Mouse (Mus musculus) cerebellum, adult 9-11 months (tissue): Measurements from ENCODE around the gene Elp1.

Source experiments
- DNase-seq: peaks from one replicate; pipeline ENCODE4 v3.0.0; 2022

Gene Elp1

DNA sequence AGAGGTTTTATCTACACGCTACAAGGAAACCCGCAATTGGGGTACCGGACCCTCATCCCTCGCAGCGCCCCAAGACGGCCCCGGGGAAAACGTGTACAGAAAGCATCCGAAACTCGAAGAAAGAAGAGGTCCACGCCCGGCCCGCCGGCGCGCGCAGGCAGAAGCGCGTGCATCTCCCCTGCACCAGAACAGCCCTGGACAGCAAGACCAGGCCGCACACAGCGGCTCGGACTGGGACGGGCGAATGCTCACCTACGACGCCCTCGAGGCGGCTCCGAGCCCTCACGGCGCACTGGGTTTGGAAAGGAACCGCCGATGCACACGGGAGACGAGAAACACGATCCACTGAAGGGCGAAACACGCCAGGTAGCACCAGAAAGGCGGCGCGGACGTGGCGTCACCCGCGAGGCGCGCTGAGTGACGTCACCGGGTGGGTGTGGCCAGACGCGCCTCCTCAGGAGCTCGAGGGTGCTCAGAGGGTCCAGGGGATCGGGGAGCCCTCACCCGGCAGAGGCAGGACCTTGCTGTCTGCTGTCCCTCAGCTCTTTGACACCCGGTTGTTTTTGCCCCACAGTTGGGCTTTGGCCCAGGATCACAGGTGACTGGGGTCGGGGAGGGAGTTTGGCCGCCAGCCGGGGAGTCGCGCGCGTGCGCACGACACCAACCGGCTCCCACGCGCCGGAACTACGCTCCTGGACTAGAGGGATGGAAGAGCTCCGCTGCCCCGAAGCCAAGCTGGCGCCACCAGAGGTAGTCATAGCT lies at the start of gene Elp1, which contains the start of gene Fam206a:
TSS of gene Elp1 (minus strand) at position 425 of the 762 bp plus-strand sequence.
TSS of gene Fam206a (plus strand) at position 439 of the 762 bp plus-strand sequence.
- DNase-seq: peak; percentile 94

DNA sequence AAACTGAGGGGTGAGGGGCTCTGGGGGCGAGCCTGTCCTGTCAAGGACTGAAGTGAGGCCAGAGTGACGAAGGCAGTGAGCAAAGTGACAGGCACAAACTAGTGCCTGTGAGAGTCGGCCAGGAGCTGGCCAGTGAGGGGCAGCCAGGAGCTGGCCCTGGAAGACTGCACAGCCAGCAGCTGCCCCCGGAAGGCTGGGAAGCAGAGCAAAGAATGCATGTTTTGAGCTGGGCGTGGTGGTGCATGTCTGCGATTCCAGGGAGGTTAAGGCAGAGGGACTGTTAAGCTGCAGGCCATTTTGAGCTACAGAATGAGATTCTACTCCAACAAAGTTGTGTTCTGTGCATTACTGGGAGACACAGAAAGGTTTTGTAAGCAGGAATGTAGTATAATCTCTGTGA lies 48.6 kb upstream of the Elp1 start:
- DNase-seq: no peak

DNA sequence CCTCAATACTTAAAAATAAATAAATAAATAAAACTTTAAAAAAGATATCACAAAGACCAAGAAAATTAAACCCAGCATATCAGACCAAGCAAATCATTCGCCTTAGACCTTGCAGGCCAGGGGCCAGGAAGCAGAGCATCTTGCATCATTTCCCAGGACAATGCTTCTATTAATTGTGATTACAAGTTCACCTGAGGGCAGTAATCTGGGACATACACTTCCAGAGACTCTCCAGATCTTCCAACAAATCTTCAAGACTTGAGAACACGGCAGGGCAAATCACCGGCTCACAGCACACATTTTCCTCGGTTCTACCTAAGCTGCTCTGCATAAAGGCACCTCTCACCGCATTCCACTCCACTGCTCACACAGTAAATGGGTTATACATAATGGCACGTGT lies 45.9 kb upstream of the Elp1 start:
- DNase-seq: no peak

DNA sequence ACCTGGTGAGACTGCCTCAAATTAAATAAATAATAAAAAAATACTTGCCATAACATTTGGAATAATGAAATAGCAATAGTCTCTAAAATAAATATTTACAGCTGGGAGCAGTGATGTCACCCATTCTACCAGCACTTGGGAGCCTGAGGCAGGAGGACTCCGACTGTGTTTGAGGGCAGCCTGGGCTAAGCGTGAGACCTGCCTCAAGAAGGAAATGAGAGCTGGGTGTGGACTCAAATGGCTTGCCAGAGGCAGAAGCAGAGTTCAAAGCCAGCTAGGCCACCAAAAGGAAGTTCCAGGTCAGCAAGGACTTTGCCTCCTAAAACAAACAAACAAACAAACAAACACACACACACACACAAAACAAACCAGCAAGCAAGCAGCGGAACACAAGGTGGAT lies 45.3 kb upstream of the Elp1 start:
- DNase-seq: no peak

DNA sequence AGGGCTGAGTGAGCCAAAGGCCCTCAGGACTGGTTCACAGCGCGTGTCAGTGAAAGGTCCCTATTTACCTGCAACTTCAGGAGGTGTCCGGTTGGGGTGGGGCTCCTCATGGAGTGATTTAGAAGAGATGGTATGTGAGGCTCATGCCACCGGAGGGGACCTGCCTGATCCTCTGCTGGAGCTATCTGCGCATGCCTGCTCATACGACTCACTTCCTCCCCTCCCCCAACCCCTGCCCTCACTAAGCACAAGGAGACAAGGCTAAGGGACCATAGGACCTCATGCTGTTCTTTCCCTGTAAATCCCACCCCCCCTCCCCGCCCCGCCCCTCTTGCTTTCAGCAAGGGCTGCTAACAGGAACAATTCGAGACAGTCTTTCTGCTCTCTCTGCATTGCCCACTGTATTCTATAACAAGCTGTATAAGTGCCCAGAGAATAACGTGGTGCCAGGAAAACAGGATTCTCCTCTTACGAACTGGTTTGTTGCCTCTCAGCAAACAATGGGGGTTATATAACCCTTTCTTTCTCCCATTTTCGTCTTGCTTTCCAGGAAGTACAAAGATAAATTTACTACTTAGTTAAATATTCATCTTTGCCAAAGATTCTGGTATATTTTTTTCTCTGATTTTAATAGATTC lies 43.9 kb upstream of the Elp1 start:
- DNase-seq: no peak

DNA sequence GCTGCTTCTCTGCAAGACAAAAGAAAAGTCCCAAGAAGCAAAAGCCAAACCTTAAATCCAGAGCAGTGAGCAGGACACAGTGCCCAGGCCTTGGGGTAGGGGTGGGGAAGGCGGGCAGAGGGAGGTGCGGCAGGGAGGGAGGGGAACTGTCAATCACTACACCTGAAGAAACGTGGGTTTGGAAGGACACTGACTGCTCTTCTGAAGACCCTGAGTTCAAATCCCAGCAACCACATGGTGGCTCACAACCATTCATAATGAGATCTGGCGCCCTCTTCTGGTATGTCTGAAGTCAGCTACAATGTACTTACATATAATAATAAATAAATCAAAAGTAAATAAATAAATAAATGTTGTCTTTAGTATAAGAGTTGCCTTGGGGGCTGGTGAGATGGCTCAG lies 42.8 kb upstream of the Elp1 start:
- no peak for DNase-seq

DNA sequence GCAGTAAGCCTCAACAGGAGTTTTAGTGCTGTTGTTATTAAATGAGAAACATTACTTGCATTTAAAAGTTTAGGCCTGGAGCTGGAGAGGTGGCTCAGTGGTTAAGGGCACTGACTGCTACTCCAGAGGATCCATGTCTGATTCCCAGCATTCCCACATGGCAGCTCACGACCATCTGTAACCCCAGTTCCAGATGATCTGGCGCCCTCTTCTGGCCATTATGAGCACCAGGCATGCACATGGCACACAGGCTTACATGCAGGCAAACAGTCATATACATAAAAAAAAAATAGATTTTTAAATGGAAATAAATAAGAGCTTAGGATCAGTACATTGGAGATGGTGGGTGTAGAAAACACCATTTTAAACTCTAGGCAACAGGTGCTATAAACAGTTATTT lies 41.8 kb upstream of the Elp1 start:
- no peak for DNase-seq

DNA sequence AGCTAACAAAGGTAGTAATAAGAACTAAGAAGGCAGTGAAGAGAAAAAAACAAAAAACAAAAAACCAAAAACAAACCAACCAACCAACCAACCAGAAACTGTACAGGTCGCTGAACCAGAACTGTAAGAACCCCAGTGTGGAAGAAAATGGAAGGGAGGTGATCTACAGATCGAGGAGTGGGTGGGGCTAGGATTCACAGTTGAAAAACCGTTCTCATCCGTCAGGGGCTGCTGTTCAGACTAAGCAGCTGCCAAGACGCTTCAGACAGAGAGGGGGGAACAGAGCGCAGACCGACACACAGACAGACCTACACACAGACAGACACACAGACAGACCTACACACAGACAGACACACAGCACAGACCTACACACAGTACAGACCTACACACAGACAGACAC lies 40.4 kb upstream of the Elp1 start:
- DNase-seq: no peak

DNA sequence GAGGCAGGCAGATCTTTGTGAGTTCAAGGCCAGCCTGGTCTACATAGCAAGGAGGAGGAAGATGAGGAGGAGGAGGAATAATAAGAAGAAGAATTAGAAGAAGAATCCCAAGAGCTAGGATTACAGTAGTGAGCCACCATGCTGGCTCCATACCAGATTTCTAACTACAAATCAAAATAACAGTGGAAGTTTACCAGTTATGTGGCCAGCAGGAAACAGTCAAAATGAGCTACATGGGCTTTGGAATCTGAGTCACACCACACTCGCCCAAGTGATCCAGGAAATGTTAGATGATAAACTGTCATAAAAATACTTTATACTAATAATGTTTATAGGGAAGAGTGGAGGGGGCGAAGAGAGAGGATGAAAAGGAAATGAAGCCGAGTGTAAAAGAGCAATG lies 38.2 kb upstream of the Elp1 start:
- no peak for DNase-seq

DNA sequence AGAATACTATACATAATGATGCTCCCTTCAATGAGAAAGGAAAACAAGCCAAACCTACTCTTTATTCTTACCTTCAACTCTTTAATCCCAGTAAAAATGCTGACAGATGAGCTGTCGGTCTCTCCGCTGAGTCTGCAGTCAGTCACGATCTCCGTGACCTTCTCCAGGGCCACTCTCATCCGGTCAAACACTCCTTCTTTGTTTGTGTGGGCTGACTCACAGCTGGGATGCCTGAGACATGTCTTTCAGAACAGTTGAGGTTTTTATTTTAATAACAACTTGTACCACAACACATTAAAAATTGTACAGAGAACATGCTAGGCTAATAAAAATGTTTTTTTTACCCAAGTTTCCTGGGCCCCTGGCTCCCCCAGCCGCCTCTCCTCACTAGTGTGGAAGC lies 35.5 kb upstream of the Elp1 start:
- no peak for DNase-seq

DNA sequence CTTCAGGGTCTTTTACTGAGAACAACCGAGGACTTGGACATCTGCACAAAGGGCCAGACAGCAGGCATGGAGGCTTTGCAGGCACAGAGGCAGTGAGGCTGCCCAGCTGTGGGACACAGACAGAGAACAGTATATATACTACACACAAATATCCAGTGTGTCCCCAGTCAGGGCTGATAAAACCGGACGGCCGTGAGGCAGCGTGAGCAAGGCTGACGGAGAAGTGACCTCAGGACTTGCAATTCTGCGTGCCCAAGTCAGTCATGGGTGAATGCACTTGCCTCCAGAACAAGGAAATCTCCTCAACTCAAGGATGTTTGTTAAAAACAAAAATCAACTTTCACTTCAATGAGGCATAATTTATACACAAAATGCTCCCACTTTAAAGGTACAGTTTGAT lies 29.9 kb upstream of the Elp1 start:
- no peak for DNase-seq

DNA sequence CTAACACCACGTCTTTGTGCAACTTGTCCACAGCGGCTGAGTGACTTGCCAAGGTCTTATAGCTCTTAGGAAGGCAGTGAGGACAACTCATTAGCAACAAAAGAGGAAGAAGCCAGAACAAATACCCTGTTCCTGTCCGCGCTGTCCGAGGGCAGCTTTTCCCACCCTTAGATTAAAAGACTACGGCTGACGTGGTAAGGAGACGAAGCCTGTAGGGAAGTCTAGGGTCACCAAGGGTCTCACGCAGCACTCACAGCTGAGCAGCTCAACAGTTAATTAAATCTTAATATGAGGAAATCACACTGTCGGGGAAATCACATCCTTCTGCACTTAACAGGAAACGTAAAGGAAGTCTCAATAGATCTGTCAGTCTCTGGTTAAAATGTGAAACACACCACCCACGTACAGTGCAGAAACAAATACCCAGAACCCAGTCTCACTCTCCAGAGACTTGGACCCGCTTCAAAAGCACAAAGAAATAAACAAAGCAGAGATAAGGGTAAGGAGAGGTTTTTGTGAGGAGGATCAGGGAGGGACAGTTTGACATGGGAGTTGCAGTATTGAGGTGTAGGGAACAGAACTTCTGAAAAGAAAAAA lies 29.0 kb upstream of the Elp1 start:
- no peak for DNase-seq

DNA sequence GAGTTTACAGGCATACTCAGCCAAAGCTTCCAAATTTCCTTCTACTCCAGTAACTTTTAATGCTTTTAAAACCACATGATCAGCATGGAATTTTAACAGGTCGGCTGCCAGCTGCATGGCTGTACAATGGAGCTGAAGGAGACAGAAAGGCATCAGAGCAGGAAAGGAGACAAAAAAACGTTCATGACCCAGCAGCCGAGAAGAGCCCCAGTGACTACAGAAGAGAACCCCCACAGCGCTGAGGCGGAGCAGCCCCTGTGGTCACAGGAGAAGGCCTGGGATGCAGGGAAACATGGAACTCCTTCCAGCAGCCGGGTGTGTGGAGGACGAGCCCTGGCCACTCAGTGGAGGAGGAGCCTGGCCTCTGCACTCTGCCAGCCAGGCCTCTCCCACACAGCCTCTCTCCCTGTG lies 27.4 kb upstream of the Elp1 start:
- DNase-seq: no peak

DNA sequence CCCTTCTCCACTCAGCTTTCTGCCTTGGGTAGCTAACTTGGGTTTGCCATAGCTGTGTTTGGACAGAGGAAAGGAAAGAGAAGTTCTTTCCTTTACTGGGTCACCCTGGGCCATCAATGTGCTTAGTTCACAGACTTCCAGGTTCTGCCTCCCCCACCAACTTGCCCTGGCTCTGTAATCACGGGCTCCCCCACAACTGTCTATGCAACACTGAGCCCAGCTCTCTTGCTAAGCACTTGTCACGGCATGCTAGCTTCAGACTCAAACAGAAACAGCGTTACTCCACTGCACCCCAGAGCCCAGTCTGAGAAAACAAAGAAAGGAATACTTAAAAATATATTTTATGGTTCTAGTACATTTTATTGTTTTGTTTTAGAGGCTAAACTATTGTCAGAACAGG lies 26.8 kb upstream of the Elp1 start:
- DNase-seq: no peak

DNA sequence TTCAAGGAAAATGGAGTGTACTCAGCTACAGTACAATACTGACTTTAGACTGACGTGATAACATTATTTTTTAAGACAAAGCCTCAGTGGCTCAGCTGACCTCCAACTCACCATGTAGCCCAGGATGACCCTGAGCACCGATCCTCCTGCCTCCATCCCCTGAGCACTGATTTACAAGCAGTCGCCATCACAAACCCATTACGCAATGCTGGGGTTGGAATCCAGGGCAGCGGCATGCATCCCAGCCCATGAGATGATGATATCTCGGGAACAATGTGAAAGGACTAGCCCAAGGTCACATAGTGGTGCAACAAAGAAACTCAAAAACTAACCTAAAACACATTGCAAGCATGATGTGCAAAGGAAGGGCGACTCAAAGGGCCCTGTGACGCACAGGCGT lies 22.1 kb upstream of the Elp1 start:
- no peak for DNase-seq

DNA sequence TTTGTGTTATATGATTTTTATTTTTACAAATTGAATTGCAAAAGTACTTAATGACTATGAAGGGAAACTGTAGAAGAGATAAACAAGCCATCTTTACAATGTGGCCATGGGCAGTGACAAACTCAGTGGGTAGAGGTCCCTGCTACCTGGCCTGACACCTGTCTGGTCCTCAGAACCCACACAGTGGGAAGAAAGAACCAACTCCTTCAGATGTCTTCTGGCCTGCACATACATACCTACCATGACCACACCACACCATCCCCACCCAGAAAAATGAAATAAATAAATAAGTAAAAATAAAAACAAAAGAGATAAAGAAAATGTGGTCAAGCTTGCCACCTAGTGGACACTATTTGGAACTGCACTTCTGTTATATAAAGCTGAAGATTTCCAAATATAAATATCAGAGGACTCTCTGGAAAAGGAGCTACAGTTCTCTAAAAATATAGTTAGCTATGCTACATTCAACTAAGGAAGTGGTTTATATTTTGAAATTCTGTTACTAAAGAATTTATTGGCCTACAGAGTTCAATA lies 18.0 kb upstream of the Elp1 start:
- DNase-seq: no peak

DNA sequence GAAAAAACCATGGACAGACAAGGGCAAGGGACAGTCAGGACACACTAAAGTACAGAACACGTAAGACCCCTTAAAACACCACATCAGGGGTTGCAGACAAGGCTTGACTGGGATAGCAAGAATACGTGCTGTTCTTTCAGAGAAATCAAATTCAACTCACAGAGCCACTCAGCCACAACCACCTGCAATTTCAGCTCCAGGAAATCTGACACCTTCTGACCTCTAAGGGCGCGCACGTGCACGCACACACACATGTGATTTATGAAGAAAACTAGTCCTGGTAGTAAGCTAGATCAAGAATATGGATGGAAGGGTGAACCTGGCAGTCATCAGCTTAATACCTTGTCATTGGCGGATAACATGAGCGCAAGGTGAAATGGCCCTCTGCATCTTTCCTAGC lies 13.0 kb upstream of the Elp1 start:
- no peak for DNase-seq

DNA sequence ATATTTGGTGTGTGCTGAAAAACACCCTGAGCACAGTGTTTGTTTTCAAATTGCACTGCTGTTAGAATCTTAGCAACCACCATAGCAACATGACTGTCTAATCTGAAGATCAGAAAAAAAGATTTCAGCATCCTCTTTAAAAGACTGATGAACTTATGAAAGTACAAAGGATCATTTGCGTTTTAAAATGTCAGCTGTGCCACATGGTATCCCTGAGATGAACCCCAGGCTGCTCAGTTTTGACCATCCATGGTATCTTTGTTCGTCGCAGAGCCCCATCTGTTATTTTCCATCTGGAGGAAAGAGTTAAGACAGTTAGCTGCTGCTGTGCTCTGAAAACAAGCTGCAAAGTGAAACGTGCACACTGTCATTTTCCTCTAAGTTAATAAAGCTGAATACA lies 10.0 kb upstream of the Elp1 start:
- no peak for DNase-seq

DNA sequence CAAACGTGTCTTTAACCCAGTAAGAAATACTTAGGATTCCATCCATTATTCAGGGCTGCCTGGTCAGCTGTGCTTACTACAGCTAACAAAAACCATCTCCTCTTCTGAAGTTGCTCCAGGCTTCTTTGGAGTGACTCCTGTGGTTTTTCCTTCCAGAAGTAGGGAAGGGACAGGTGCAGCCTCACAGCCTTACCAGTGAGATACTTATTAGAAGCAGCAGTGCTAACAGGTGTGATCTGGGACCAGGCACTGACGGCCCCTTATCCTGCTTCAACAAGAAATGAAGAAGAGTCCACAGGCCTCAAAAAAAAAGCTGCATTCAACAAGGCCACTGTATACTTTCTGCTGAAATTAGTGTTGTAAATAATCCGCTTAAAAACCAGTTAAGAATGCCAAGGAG lies 9.5 kb upstream of the Elp1 start:
- DNase-seq: no peak

DNA sequence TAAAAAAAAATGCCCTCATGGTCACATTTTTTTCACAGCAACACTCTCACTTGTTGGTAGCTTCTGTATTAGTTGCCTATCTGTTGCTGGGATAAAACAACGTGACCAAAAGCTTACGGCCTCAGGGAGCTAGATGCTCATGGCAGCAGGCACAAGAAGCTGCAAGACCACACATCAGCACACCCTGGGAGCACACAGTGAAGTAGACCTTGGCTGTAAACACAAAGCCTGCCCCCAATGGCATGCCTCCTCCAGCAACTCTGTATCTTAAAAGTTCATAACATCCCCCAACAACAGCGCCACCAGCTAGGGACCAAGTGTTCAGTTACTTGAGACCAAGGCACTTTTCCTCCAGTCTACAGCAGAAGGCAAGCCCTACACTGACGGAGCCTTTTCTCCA lies 6.9 kb upstream of the Elp1 start:
- no peak for DNase-seq

DNA sequence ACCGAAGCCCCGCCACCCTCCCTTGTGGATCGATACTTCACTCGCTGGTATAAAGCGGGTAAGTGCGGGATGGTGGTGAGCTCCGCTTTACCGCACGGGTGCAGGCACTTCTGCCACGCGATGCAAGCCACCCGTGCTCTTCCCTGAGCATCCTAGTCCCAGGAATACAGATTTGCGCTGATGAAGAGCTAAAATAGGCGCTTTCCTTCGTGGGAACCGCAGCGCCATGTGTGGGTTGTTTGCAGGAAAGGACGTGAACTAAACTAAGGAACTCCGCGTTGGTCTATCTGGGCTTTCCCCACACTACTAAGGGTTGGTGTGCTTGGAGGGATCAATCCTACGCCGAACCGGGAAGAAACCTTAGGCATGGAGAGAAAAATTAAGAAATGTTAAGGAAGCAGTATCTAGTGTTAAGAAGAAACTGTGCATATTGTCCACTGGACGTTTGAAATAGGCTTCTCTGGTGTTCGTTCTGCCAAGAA lies 579 bp upstream of the Elp1 start:
- no peak for DNase-seq

DNA sequence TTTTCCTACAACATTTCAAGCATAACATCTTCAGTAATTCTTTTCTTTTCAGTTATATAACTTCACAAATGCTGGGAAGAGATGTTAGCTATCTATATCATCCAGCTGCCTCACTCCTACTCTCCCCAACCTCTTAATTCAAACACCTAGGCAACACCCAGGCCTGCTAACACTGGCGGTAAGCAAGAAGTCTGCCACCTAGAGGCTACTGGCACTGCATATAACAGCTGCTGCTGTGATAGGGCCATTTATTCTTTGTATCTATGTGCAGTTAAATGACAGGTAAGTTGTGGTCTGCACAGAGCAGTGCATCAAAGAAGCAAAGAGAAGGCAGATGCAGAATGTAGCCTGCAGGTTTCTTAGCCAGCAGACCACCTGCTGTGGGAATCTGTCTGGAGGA lies 10.8 kb downstream of the Elp1 start:
- DNase-seq: no peak

DNA sequence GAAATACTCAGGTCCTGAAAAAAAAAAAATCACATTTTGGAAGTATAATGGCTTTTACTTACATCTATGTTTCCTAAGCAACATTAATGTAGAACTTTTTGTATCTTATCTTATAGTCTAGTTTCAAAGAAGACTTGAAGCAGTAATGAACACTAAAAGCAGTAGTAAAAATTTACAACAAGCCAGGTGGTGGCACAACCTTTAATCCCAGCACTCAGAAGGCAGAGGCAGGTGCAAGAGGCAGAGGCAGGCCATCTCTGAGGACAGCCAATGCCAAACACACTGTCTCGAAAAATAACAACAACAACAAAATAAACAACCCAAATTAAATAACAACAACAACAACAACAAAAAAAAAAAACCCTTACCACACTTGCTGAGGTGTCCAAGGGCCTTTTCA lies 31.1 kb downstream of the Elp1 start:
- DNase-seq: no peak

DNA sequence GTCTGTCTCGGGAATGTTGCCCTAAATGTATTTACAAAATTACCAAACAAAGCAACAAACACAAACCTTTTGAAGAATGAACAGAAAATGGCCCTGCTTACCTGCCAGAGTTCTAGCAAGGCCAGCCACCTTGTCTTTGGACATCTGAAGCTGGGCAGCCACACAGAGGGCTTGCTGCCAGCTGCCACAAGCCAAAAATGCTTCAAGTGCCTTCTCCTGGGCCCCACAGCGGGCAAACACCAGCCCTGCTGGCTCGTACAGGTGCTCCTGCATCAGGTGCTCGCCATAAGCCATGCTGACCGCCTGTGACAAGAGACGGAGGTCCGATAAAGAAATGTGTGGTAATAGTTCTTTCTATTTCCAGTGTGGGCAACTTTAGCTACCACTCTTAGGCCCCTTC lies 33.2 kb downstream of the Elp1 start:
- no peak for DNase-seq
